Mouse (Mus musculus): ENCODE measurements at regions not wholly inside any gene's neighbourhood (a gene's known extent, or its start where the extent isn't known, plus 50 kb on each side); places are given as distances from the start of the nearest gene placed in this dataset.
A peak's percentile ranks its signal among the peaks of the same experiment; 100 is the strongest.

DNA sequence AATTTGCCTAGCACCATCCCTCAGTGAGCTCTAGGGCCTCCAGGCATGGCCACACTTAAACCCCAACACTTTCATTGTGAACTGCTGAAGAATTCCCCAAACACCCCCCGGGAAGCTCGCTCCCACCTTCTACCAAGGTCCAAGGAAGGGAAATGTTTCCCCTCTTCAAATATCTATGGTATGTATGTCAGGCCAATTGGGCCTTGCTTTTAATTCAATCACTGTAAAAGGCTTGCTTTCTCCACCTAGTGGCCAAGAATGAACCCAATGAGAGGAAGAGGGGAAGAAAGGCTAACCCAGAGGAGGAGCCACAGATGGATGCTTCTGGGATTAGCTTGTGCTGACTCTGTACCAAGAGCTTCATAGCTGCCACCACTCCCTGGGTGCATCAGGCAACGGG is 336.3 kb upstream of the Tgfbr2 start:
- no peak for DNase-seq

DNA sequence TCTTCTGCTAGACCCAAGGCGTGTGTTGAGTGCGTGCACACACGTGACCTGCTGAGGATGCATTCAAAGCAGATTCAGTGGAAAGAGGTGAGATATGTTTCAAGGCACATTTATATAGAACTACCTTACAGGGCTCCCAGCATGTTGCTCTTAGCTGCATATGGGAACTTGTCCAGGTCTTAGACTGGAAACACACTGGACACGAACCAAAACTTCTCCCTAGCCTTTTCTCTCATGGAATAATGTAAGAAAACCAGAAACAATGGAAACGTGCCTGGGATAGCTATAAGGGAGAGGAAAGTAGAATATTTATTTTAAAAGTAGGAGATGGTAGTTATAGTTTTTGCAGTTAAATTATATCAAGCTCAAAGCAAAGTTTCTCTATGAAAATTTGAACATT is 332.6 kb upstream of the Tgfbr2 start:
- no peak for DNase-seq

DNA sequence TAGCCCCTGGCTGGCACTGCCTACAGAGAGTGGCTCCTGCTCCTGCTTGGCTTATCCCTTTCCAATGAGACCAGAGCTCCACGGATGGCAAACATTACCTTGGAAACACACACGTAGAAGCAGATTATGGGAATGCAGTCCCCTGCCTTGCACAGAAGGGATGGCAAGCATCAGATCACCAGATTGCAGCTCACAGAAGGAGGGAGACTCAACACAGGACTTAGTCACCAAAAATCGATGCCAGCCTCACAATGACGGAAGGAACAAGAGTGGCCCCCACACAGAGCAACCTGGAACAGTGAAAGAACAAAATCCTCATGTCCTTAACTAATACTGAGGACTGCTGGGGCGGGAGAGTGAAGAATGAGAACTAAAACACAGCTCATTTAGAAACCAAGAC is 327.7 kb upstream of the Tgfbr2 start:
- DNase-seq, result no peak

DNA sequence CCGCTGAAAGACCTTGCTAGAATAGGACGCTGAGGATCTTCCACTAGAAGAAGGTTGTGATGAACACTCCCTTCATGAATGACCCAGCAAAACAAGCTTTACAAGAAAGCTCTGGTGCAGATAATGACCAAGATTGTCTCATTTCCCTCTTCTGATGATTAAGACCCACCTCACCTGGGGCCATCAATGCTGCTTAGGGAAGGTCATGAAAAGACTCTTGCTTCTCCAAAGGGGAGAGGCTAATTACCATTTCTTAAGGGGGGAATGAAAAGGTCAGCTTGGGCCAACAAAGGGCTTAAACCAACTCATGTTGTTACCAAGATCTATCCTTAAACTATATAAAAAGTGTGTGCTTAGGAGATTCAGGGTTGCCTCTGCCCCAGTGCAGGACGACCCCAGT is 325.8 kb upstream of the Tgfbr2 start:
- no peak for DNase-seq

DNA sequence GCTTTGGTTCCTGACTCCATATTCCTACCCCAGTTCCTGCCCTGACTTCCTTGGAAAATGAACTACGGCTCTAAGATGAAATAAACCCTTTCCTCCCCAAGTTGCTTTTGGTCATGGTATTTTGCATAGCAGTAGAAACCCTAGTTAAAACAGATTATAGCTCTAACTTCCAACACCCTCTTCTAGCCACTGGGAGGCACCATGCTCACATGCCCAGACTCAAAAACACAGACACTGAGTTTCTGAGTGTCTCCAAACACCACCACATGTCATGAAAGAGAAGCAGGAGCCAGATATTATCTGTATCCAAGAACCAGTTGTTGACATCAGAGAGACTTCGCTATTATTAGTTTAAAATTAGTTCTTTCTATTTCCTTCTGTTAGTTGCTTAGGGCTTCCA is 316.1 kb upstream of the Tgfbr2 start:
- no peak for DNase-seq

DNA sequence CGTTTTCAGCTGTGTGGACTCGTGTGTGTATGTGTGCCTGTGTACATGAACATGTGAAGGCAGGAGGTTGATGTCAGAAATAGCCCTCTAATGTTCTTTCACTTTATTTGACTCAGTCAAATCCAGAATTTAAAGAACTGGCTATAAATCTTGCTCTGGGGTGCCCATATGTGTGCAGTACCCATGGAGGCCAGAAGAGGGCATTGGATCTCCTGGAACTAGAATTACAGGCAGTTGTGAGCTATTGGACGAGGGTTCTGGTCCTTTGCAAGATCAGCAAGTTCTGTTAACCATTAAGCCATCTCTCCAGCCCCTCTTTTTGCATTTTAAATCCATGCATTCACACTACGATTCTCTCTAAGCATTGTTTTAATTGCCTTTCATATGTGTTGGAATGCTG is 314.6 kb upstream of the Tgfbr2 start:
- no peak for DNase-seq

DNA sequence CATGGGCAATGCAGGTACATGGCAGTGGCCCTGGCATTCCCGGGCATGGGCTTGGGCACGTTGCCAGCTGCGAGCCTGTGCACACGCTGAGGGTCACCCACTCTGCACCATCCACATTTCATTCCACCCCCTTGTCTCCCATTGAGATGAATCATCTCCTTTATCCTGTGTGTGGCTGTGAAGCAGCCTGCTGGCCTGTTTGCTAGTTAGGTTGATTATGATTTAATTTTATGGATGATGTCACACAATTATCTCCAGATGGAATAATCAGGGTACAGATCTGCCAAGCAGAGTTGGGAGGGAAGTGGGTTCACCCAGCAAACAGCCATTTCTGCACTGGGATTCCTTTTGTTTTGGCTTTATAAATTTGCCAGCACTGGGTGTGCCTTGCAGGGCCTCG is 314.1 kb upstream of the Tgfbr2 start:
- DNase-seq, result no peak

DNA sequence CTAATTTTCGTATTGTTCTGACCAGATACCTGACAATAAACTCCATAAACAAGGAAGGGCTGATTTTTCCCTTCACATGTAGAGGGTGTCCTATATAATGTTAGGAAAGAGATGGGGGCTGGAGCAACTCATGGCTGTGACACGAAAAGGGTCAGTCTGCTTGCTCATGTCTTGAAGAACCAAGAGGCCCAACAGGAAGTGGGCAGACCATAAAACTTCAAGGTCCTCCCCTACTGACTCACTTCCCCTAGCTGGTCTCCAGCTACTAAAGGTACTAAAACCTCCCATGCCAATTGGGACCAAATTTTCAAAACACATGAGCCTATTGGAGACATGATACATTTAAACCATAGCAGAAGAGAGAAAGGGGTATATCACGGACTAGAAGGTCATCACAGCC is 302.1 kb upstream of the Tgfbr2 start:
- no peak for DNase-seq

DNA sequence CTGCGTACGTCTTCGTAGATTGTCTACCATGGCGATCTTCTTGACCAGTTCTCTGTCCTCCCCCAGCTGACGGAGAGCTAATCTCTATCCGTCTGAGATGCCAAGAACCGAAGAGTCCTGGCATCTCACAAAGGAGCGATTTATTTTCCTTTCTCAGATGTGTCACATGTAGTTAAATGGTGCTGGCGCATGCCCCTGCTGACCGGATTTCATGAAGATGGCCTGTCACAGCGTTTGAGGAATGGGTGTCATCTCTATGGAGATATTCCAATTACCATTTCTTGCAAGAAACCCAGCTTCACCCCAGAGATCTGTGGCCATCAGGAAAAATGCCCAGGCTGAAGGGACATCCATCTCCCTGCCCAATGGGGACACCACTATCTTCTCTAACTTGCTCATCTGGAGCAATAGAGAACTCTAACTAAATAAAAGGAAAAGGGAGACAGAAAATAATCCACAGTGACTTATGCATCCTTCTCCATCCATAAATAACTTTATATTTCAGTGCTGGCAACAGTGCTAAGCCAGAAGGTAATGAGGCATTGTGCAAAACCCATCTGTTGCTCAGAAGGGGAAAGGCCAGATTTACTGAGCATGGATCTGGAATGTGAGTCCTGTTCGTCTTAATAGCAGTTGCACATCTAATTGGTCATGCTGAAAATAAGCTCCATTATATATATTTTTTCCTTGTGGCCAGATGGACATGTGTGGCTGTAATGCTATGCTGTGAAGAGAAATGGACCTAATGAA is 300.2 kb upstream of the Tgfbr2 start:
- DNase-seq, result no peak

DNA sequence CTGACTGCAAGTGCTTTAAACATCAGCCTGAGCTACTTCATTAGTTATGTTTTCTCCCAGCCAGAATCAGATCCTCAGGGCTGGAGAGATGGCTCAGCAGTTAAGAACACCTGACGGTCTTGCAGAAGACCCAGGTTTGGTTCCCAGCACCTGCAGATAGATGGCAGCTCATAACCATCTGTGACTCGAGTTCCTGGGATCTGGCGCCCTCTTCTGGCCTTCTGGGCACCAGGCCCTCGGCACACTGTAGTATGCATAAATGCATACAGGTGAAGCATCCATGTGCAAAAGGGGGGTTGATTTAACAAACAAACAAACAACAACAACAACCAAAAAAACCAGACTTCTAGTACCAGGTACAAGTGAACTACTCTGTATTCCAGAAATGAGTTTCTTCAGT is 297.7 kb upstream of the Tgfbr2 start:
- DNase-seq, result no peak

DNA sequence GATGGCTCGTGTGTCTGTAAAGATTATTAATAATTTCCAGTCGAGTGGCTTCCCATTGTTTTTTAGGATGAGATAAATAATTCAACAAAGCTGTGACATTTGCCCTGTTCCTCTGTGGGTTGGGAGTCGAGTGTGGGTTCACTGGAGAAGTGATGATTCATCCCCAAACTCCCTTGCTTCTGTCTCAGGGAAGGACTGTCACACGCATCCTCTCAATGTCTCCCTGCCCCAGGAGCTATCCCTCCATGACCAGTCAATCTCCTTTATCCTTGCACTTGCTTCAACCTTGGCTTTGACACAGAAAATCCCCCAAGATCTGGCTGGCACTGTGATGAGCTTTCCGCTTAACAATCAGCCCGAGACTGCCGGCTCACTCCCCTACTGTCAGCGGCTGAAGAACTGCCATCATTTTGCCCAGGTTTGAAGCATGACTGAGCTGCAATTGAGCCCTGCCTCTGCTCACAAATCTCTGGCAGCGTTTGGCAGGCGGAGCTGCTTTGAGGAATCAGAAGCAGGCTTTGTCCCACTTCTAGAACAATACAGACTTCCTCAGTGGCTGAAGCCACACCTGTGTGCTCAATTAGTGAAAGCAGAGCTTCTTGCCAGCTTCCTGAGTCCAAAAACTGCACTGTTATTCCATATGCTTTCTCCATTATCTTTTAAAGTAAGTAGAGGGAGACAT is 293.6 kb upstream of the Tgfbr2 start:
- no peak for DNase-seq

DNA sequence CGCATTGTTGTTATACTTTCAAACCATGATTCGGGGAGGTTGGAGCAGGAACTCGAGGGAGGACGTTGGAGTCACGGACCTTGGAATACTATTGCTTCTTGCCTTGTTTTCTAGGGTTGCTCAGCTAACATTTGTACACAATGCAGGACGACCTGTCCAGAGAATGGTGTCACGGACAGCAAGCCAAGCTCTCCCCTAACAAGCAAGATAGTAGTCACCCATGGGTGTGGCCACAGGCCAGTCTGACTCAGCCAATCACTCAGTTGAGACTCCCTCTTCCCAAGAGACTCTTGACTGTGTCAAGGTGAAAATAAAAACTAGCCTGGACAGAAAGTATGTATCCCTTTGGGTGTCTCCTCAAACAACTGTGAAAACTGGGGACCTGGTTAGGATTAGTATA is 291.2 kb upstream of the Tgfbr2 start:
- no peak for DNase-seq

DNA sequence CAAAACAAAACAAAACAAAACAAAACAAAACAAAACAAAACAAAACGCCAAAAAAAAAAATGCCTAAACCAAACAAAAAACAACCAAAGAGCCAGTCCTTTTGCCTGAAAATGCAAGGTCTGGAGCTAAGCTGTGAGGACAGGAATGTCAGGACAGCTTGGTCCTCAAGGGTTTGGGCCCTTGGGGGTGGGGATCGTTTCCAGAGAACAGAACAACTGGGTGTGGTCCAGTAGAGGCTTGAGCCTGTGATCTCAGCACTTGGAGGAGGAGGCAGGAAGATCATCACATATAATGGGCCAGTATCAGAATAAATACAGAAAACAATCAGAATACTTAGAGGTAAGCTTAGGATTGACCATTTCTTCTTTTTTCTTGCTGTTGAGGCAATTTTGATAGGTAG is 289.5 kb upstream of the Tgfbr2 start:
- no peak for DNase-seq

DNA sequence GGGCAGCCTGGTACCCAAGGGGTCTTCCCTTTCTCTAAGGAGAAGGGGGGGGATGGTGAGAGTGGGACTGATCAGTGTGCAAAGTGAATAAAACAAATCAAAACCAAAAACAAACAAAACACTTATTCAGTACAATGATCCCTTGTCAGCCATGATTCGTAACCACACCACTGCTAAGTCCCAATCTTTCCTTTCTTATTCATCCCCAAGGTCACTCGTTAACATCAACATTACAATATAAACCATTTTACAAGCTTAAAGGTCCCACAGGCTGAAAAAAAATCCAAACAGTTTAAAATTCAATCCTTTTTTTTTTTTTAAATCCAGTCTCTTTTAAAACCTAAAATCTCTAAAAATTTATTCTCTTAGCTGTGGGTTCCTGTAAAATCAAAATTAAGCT is 287.1 kb upstream of the Tgfbr2 start:
- no peak for DNase-seq

DNA sequence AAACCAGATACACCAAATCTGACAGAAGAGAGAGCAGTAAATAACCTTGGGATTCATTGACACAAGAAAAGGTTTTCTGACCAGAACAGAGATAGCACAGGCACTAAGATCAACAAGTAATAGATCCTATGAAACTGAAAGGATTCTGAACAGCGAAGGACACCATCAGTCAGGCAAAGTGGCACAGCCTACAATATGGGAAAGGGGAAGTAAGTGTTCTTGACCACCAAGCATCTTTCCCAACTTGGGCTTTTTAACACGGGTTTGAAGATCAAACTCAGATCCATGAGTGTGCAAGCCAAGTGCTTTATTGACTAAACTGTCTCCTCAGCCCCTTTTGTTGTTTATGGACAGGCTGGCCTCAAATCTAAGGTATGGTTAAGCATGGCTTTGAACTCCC is 284.9 kb upstream of the Tgfbr2 start:
- no peak for DNase-seq

DNA sequence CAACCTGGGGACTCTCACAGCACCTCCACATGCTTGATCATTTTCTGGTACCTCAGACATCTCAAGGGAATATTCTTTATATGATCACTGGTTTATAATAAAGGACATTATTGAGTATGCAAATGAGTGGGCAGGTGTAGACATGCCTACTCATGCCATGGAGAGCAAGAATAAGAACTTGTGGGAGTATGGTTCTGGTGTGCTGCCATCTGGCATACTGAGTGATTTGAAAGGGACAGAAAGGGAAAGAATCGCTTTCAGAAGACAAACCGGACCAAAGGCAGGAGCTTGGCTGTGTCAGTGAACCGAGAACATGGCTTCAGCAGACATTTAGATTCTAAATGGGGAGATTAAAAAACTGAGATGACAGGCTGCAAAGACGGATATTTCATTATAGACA is 276.9 kb upstream of the Tgfbr2 start:
- DNase-seq, result no peak

DNA sequence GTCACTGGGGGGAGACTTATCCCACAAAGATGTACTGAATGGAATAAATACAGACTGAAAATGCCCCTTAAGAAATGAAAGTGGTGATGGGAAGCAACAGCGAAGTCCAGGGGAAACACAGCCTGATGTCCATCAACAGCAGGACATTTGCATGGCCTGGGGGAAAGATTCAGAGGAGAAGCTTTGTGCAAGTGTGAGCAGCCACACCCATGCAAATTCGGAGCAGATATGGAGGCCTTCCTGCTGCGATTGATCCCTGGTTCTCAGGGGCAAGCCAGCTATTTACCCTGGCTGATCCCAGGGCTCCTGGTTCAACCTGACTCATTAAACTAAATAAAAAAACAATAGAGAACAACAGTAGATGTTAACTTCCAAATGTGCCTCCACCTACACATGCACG is 275.7 kb upstream of the Tgfbr2 start:
- DNase-seq, result no peak

DNA sequence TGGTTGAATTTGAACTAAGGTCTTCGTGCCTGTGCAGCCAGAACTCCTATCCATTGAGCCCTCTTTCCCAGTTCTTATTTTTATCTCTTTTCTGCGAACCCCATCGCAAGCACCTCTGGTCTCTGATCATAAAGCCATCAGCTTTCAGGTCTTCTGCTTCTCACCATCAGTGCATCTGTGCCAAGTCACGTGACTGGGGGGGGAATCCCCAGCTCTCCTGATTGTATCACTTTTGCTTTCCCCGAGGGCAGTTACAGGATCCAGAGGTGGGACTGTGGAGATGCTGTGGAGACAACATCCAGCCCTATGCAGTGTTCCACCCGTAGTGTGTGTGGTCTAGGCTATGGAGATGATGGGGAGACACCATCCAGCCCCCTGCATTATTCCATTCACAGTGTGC is 272.6 kb upstream of the Tgfbr2 start:
- DNase-seq, result no peak

DNA sequence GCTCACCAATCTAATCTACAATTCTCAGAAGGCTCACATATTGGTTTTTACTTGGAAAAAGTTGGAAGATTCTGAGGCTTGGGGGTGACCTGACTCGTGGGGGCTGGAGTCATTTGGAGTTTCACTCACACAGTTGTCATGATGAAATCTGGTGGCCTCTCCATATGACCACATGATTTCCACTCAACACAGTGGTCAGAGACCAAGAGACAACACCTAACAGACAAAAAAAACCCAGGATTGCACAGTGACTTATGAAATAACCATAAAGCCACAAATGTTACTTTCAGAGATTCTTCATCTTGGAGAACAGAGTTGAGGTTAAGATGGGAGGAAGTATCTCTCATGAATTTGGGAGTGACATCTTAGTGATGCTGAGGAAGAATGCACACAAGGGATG is 263.4 kb upstream of the Tgfbr2 start:
- DNase-seq, result no peak

DNA sequence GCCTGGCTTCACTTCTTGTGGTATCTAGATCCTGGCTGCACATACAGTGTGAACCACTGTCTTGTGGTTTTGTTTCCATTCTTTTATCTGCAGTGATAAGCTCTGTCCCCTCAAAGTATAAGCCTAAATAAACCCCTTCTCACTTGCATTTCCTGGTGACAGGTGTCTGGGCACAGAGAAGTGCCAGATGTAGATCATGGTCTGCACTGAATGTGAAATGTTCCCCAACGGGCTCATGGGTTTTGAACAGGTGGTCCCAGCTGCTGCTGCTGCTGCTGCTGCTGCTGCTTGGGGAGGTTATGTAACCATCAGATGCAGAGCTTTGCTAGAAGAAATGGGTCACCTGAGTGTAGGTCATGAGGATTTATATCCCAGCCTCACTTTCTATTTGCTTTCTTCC is 259.3 kb upstream of the Tgfbr2 start:
- DNase-seq, result no peak

DNA sequence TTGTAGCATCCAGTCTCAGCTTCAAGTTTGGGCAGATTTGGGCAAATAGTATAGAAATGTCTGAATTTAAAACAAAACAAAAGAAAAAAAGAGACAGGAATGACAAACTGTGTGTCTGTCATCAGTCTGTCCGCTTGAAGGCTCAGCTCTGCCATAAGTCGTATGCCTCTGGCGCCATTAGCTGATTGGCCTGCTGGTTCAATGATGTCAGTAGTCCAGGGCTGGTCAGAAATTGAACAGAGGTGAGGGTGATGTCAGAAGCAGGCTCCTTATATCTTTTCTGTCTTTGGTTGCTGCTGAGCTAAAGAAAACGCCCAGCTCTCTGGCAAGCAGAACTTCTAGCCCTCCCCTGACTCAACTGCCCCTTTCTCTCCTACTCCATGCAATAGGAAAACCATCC is 253.9 kb upstream of the Tgfbr2 start:
- no peak for DNase-seq

DNA sequence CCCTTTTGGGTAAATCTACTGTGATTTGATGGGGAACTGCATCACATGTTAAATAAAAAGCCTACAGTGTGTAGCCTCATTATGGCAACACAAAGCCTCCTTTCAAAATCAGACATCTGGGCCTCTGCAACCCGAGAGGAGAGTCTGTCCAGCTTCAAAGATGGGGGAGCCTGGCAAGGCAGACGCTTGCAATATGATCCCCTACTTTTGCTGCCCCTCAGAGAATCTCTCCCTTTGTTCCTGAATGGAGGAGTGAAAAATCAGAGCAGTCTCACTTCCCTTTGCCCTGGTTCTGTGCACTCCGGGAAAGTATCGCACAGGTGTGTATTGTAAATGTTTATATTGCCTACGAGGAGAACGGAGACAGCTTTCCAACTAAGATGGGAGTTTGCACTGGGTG is 253.3 kb upstream of the Tgfbr2 start:
- DNase-seq, result no peak

DNA sequence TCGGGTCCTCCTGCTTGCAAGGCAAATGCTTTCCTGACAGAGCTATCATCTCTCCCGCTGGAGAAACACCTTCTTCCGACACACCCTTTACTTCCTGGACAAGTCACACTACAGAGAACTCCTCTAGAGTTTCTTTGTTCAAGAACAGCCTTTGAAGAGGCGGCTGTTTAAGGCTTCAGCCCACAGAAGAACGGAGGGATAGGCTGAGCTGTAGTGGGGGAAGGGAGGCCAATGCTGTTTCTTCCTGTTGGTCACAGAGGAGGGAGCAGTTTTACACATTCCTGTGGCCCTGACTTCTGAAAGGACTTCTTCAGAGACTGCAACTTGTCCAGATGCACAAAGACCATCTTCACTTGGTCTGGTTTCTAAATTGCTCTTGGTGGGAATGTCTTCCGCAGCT is 252.1 kb upstream of the Tgfbr2 start:
- no peak for DNase-seq

DNA sequence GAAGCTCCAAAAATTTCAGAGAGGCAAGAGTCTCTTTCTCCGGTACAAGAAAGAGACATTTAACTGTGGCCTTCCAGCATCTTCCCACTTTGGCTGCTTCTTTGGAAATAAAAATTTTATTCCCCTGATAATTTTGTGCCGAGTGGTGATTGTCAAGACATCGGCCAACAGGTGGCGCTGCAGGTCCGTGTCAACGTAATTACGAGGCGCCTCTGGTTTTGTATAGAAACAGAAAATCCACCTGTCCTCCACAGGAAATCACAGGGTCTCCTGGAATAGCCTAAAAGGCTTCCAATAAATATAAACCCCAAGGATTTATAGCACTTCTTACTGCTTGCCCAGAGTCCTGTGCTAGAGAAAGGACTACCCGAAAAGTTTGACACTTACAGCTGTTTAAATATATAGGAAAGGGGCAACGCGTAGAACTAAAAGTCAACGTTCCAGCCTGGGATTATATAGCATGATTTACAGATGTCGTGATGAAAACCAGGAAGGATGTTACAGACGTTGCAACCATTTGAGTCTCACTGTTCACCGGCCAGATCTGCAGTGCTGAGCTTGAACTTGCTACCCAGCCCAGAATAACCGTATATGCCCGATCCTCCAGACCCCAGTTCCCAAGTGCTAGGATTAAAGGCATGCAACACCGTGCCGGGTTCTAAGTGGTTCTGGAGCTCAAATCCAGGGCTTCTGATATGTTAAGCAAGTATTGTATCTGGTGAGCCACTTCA is 251.3 kb upstream of the Tgfbr2 start:
- peak; percentile 36 for DNase-seq

Data from kidney, adult 11 months (tissue).